Mouse (Mus musculus): Measurements from ENCODE around the gene Tifa.
A peak's percentile ranks its signal among the peaks of the same experiment; 100 is the strongest.

Gene Tifa

GRCm38 (mm10) chr3:127823886-127824863 is 34.6 kb downstream of the Tifa start:
- DNase-seq (ENCODE audit: extremely low read depth, low read depth) = no peak

DNA sequence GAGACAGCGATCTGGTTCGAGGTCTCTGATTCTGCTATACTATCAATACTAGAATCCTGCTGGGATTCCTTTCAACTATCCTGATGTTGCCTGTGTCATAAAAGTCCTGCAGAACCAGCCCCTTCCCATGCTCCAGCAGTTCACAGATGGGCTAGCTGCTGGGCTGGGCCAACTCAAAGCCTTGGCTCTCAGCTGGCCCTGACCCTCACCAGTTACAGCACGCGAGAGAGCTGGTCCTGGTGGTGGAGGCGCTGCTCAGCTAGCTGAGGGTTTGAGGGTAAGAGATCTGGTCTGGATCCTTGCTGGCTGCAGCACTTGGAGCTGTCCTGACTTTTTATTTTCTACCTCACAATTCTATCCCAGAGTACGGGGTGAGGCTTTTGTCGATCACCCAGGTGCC is 36.9 kb downstream of the Tifa start:
- DNase-seq (ENCODE audit: extremely low read depth, low read depth) = no peak

GRCm38 (mm10) chr3:127827123-127827522 is 37.5 kb downstream of the Tifa start:
- no peak for DNase-seq (ENCODE audit: extremely low read depth, low read depth)

GRCm38 (mm10) chr3:127830183-127830582 is 40.6 kb downstream of the Tifa start:
- no peak for DNase-seq (ENCODE audit: extremely low read depth, low read depth)

DNA sequence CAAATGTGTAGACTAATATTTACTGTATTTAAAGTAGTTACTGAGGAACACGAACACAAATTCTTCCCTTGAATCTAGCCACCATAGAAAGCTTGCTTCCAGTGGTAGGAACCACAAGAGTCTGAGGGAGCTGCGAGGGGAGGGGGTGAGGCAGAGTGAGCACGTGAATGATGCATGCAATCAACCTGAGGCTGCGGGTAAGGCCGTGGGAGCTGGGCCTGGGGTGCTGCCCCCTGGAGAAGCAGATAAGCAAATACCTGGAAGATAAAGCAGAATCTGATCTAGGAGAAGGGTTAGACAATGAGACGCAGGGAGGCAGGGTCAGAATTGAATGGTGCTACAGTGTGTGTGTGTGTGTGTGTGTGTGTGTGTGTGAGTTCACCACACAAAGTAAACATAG is 41.5 kb downstream of the Tifa start:
- DNase-seq (ENCODE audit: extremely low read depth, low read depth) = no peak

DNA sequence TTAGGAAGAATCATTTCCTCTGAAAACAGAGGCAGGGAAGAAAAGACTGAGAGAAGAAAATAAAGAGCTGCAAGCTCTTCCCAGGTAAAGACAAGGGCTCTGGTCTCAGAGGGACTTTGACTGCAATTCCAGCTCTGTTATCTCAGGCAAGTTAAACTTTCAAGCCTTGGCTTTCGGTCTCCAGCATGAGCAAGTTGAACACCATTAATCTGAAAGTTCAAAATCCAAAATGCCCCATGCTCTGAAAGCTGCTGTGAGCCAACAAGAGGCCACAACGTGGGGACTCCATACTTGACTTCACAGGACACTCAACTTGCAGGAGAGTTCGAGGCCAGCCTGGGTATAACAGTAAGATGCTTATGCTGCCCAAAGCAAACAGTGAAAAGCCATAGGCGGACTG is 44.4 kb downstream of the Tifa start:
- DNase-seq (ENCODE audit: extremely low read depth, low read depth) = no peak

- no peak for DNase-seq (ENCODE audit: extremely low read depth, low read depth)
Measured at GRCm38 (mm10) chr3:127835594-127835993, 46.0 kb downstream of the Tifa start.

GRCm38 (mm10) chr3:127836798-127837153 is 47.2 kb downstream of the Tifa start:
- DNase-seq (ENCODE audit: extremely low read depth, low read depth) = no peak

DNA sequence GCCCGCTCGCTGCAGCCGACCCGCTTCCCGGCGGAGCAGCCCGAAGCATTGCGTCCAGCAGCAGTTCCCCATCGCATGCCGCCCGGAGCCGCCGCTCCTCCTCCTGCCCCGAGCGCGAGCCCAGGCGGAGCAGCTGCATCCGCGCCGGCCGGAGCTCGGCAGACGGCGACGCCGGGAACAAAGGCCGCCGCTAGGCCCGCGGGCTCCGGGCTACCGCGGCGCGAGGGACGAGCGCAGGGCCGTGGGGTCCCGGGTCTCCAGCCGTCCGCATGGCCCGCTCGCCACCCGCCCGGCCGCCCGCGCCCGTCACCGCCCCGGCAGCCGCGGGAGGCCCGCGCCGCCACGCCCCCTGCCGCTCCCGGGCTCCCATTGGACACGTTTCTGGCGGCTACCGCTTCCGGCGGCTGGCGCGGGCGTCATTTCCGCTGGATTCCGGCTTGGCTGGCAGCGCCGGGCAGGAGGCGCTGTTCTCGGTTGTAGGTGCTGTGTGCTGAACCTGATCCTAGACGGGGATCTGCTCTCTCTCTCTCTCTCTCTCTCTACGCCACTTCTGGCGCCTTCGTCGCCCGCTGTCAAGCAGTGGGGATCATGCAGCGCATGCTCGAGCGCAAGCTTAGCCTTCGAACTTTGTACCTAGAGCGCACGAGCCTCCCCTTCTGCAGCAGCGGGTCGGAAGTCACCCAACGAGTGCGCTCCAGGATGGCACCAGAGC is 47.7 kb downstream of the Tifa start, which contains the start of gene Ap1ar:
TSS of gene Ap1ar (minus strand) at position 370 of the 712 bp plus-strand sequence.
- peak; percentile 97 for DNase-seq (ENCODE audit: extremely low read depth, low read depth)

DNA sequence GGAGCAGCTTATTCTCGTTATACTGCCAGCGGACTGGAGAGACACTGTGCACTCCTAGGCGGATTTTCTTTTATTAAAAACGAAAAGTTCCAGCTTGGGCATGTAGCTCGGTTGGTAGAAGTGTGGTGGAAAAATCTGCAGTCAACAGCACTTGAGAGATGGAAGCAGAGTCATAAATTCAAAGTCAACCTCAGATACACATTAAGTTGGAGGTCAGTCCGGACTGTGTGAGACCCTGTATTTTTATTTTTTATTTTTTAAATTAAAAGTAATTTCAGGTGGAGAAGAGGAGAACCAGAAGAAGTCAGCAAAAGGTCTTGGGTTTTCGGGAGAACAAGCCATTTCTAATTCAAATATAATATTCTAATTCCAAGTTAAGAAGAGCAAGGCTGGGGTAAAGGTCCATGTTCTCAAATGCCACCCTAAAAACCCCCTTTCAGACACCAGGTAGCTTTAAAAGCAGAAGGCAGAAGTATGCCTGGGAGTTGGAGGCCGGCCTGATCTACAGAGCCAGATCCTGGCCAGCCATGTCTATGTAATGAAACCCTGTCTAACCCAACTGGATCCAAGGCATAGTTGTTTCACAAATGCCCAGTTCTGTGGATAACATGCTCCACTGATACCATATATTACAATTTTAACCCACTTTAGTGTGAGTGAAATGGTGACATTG is 48.5 kb downstream of the Tifa start:
- DNase-seq (ENCODE audit: extremely low read depth, low read depth) = no peak

- no peak for DNase-seq (ENCODE audit: extremely low read depth, low read depth)
Measured at GRCm38 (mm10) chr3:127841926-127842325, 52.3 kb downstream of the Tifa start.

DNA sequence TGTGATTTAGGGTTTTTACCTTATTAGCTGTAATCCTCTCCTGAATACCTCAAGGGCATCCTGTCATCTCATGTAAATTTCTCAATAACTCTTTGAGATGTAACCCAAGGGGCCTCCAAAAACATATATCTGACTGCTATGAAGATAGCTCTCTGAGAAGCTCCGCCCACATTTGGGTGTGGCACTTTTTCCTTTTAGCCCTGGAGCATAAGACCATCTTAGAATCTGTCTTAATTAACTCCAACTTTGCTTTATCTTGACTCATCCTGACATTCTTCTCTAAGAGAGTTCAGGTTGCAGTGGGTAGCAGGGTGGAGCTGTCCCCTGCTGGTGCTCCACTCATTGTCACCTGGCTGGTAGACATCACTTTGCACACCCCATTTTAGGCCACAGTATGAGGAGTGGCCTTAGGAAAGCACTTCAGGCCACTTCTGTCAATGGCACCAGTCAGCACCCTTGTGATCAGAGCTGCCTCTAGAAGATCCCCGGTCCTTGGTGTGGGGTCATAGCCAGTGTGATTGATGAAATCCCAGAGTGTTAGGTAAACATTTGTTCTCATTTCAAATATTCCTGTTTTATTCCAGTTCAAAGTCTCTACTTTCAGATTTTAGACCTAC is 53.8 kb downstream of the Tifa start:
- no peak for DNase-seq (ENCODE audit: extremely low read depth, low read depth)

DNA sequence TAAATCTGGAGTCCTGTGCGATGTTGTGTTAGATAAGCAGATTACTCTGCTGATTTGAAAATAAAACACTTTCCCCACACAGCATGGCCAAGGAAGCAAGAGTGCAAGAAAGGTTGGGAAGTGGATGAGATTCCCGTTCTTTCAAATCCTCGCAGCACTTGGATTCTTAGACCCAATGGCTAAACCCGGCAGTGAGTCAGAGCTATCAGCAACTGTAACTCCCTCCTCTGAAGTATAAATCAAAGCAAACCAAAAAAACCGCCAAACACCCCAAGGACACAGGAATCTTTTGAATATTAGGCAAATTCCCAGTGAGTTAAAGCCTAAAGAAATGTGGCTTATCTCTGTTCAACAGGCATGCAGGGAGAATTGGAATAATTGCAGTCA is 54.3 kb downstream of the Tifa start:
- no peak for DNase-seq (ENCODE audit: extremely low read depth, low read depth)

DNA sequence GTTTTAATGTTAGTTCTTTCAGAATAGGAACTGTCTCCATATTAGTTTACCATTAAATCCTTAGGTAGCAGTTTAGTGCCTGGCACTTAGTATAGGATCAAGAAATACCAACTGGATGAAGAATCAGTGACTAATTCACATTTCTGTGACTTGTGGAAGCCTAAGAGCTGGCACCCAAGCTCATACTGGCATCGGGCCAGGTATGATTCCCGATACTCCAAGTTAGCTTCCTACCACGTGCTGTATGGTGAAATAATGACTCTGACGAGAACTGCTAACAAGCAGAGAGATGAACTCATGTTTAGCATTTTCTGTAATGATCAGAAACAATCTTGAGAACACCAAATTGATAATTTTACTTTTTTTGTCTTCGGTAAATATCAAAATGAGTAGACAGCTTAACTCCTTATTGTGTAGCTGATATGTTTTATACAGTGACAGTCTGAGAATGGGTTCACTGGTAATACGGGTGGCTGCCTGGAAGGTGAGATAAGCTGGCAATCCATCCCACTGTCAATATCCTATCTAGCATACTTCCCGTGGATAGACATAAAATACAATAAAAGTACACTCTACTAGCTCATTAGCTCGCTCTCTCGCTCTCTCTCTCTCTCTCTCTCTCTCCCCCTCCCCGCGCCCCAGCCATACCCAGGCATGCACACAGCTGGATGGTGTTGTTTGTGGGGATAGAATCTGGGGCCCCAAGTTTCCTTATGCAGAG is 58.6 kb downstream of the Tifa start:
- DNase-seq (ENCODE audit: extremely low read depth, low read depth) = peak; percentile 68

- DNase-seq (ENCODE audit: extremely low read depth, low read depth) = no peak
Measured at GRCm38 (mm10) chr3:127849922-127850321, 60.3 kb downstream of the Tifa start.

- no peak for DNase-seq (ENCODE audit: extremely low read depth, low read depth)
Measured at GRCm38 (mm10) chr3:127850776-127851646, 61.4 kb downstream of the Tifa start.

DNA sequence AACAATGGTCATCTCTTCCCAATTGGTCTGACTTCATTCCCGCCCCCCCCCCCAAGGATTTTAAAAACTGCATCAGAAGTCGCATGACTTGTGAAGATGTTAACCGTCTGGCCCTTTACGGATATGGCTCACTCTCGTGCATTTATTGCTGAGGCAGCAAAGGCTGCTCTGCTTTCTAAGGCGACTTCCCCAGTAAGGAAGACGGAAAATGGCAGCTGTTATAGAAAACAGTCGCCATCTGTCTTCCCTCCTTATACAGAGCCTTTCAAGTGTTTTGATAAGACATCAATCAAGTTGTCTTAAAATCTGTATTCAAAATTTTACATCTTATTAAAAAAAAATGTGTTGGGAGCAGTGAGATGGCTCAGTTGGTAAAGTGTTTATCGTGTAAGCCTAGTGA is 63.1 kb downstream of the Tifa start:
- DNase-seq (ENCODE audit: extremely low read depth, low read depth) = no peak

GRCm38 (mm10) chr3:127853431-127854206 is 64.0 kb downstream of the Tifa start:
- peak; percentile 67 for DNase-seq (ENCODE audit: extremely low read depth, low read depth)

DNA sequence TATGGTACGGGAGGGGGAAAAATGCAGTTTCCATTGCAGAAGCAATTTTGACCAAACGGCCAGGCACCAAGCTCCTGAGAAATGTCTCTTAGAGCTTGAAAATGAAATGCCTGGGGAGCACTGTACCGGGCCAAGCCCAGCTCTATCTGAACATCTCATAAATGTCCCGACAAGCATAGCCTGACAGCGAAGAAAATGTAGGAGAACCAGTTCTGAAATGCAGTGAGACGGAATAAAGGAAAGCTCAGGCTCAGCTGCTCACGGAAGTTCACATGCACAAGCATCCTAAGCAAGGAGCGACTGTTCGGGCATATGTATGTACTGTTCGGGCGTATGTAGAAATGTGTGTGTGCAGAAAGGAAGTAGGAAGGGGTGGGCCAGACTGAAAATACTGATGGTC is 71.7 kb downstream of the Tifa start:
- DNase-seq (ENCODE audit: extremely low read depth, low read depth) = no peak
